Mouse (Mus musculus) adrenal gland, adult 18-20 months (tissue): Measurements from ENCODE around the gene Fabp7. TPM values are rescaled to one million over a fixed set of nuclear protein-coding genes. Genes with fewer than 3 reads are reported as not detected.

Experiments used
- DNase-seq, 2 experiments: peaks; one replicate each; pipeline ENCODE4 v3.0.0; 2021 to 2022; ENCODE audit warnings: low spot score in 2 of 2
- long read RNA-seq, 2 experiments: library from polyadenylated mRNA; stranded (forward); transcript quantifications; one replicate each; pipeline ENCODE4 v2.0.0; 2021
- total RNA-seq, 2 experiments: library from RNA; stranded (reverse); gene quantifications; 1 replicate in 1 of 2; 2 replicates in 1 of 2; pipeline ENCODE4 v1.2.3; 2021

The Fabp7 gene
- total RNA-seq = 1 to 10 TPM; 1.1 to 1.4 TPM
- long read RNA-seq, experiment 1, partial matches to known transcripts = 0 of 1 reads
- long read RNA-seq, experiment 1, other reads (novel, unspliced or antisense) = 0 of 1 reads
- long read RNA-seq, experiment 2, partial matches to known transcripts = 0 of 1 reads
- long read RNA-seq, experiment 2, other reads (novel, unspliced or antisense) = 0 of 1 reads

- DNase-seq = no peak
Observed at GRCm38 (mm10) chr10:57784876-57785150, at the start of gene Fabp7. Fabp7 (plus strand) TSS chr10:57784881.

GRCm38 (mm10) chr10:57740733-57741132, 43.9 kb upstream of the Fabp7 start:
- DNase-seq = no peak

GRCm38 (mm10) chr10:57741351-57741750, 43.3 kb upstream of the Fabp7 start:
- no peak for DNase-seq

- no peak for DNase-seq
Observed at GRCm38 (mm10) chr10:57743045-57743444, 41.6 kb upstream of the Fabp7 start.

GRCm38 (mm10) chr10:57743606-57744016, 41.1 kb upstream of the Fabp7 start:
- peak; percentile 22 to 33 for DNase-seq

GRCm38 (mm10) chr10:57744128-57744765, 40.4 kb upstream of the Fabp7 start:
- no peak for DNase-seq

DNA sequence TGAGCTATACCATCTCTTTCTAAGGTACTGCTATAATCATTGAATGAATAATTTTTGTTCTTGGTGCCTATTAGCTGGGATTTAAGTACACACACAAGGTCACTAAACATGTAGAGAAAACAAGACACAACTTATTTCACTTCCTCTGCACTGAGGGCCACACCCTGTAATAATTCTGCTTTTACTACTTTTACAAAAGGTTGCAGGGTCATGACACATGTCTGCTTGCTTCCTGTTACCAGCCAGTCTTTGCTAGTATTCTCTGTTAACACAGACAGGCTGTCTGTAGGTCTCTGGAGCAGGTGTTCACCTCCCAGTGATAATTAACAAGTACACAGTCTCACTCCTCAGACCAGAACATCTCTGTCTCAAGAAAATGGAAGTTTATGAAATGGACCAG, 39.2 kb upstream of the Fabp7 start:
- DNase-seq = no peak

DNA sequence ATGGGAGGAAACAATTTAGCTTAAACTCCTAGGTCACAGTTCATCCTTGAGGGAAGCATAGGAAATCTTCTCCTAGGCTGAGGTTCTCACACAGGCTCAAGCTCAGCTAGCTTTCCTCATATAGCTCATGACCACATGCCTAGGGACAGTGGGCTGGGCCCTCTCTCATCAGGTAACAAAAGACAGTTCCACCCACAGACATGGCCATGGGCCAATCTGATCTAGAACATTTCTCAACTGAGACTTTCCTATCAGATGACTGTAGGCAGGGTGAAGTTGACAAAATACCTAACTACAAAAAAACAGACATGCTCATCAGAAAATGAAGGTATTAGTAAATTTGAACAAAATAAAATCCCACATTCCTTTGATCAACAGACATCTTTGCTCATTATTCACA, 37.6 kb upstream of the Fabp7 start:
- DNase-seq = no peak

DNA sequence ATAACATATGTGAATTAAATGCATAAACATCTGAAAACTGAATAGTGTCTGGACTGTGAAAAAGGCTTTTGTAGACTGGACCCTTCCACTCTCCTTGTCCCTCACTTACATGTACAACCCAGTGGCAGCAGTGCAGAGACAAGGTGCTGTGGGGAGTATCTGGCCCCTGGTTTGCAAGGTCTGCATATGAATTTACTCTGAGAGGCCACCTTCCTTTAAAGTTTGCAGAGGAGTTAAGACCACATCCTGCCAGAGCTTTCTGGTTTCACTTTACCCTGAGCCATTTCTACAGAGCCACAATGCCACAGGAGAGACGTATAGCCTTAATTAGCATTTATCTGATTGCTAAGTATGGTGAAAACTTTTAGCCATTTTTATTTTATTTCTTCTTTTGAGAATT, 31.3 kb upstream of the Fabp7 start:
- no peak for DNase-seq

DNA sequence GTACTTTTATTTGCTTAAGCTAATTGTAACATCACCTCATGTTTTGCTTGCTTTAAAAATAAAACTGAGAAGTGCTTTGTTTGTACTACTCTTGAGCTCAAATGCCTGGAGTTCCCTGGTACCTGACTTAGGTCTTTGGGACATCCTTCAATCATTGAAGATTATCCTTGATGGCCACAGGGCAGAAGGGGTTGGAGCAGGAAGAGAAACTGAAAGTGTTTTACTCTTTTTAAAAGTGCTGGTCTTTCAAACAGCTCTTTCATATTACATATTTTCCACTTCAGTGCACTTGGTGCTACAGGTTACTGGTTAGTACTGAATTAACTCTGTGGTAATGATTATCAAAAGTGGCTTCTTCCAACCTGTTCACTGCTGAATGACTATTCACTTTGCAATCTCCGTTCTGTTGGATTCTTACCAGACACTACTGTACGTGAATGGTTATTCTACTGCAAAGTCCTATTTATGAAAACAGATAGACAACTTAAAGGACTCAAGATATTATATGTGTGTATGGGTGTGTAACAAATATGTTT, 29.4 kb upstream of the Fabp7 start:
- no peak for DNase-seq

DNA sequence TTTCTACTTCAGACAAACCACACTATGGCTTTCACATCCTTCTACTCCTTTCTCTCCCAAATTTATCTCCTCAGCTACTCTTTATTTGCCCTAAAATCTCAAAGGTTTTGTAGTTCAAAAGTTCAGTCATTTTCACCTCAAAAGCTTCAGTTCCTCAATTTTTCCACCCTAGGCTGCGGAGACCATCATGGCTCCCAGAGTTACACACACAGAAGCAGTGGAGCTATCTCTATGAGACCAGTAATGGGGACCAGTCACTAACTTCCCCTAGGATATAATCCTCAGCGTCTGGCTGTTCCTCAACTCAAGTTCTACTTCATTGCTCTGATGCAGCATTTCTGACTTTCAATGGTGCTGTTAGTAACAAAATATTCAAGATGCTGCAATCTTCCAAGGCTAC, 25.7 kb upstream of the Fabp7 start:
- DNase-seq = no peak

- DNase-seq = no peak
Observed at GRCm38 (mm10) chr10:57760694-57761093, 24.0 kb upstream of the Fabp7 start.

DNA sequence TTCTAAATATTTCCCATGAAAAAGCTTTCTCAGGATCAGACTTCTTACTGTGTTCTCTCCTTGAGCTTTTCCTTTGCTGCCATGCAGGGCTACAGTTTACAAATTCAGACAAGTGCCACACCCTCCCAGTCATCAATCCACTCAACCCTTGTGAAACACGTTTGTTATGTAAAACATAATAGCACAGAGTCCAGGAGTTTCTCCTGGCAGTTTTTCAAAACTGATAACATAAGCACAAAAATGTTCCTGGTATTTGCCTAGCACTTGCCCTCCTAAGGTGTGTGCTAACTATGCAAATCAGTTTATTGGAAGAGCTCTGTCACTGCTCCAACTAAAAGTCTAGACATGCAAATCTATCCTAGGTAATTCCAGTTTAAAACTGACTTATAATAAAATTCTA, 21.6 kb upstream of the Fabp7 start:
- DNase-seq = no peak

- no peak for DNase-seq
Observed at GRCm38 (mm10) chr10:57783289-57784130, 1.2 kb upstream of the Fabp7 start.

DNA sequence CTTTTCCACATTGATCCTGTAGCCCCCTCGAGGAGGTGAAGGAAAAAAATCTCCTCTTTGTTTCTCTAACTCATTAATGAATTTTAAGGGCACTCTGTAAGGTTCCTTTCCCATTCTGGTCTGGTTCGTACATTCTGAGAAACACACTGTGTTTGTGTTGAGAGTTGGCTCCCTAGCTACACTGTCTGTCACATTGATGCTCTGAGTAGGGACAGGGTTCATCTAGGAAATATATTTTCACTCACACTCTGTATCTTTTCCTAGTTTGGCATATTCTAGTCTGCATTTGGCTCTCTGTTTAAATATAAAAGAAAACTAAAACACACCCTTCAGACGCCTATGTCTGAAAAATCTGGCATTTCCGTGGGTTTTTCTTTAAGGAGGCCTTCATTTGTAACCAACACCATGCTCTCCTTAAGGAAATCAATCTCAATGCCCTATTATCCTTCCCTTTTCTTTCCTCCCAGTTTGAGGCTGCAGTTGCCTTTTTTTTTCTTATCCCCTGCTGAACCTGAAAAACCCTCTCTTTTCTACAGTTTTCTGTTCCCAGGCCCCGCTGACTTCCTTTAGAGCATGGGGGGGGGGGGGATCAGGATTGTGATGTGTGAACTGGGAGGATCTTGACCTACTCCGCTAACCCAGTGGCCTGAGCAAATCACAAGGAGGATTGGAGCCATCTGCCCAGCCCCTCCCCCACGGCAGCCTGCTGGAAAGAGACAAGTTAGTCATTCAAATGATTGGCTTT, 378 bp upstream of the Fabp7 start:
- peak; percentile 48 to 57 for DNase-seq

GRCm38 (mm10) chr10:57785552-57785951, 871 bp downstream of the Fabp7 start:
- DNase-seq = no peak

DNA sequence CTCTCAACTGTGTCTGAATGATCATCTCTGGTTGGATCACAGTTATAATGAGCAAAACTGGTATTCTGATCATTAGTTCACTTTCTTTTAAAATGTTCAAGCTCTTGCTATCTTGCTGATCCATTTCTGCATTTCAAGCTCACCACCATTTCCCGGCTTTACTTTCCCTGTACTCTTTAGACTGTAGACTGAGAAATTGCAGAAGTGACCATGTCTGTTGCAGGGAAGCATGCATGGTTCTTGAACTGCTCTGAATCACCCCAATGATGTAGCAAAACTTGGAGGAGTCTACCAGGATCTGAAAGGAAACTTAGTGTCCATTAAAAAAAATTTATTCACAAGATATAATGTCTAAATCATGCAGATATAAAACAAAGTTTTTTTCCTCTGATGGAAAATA, 8.3 kb downstream of the Fabp7 start:
- no peak for DNase-seq

DNA sequence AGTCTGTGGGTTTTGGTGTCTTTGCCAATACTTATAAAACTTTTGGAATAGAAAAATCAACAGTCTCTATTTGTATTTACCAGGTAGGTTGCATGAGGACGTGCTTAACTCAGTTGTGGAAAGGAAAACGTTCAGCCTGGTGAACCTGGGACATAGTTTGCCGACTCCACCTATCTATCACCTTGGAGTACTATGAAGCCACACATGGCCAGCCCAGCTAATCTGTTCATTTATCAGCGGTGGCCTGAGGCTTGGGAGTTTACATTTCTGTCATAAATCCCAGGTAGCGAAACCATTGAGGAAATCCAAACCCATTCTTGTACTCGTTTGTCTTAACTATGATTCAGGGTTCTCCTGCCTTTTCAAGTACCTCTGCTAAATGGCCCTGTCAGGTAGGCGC, 9.3 kb downstream of the Fabp7 start, which contains the start of gene Smpdl3a:
TSS of gene Smpdl3a (plus strand) at position 318 of the 400 bp plus-strand sequence.
- DNase-seq = no peak

DNA sequence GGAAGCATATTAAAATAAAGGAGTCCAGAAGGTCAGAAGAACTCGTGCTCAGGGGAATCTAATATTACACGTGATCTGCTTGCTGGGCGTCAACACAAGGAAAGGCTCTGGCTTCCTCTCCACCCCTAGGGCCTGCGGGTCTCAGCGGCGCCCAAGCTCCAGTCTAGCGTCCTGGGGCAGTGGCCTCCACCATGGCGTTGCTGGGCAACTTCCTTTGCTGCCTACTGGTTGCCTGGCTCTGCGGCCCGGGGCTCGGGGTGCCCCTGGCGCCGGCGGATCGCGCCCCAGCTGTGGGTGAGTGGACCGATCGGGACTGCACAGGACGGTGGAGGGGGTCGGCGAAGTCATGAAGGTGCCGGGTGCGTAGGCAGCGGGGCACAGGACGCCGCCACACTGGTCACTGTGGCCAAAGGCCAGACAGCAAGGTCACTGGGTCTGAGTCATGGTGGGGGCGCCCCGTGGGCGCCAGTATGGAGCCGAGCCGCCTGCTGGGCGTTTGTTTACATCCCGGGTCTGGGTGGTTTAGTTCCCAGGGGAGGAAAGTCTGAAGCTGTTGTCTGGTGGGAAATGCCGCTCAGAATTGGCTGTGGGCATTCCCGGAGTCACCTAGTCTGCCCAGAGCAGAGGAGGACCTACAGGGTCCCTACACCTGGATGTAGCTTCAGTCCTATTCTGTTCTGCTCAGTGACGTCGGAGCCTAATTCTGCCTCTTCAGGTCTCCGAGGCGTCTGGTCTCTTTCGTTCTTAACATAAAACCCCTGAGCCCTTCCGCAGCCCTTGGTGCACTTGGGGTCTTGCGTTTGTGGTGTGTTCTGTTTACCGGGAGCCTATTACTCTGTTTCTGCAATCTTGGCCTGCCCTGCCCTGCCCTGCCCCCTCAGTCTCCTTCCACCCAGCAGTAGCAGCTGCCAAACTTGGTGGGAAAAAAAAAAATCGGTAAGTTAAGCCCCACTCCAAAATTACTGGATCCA, 10.1 kb downstream of the Fabp7 start:
- DNase-seq = peak; percentile 61 to 62

DNA sequence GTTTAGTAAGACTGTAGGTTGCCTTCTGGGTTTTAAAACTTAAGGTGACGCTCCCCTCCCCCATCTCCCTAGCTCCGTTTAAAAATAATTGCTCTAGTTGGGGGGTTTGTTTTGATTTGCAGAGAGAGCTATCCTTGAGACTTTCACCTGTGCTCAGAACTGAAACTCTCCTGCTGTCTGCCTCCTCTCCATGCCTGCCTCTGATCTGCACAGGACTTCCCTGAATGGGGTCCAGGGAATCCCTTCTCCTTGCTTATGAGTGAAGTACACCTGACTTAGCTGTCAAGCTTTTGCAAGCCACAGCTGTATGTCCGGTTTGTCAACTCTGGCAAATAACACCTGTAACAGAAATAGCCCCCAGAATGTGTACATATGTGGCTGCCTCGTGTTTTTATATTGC, 10.9 kb downstream of the Fabp7 start:
- DNase-seq = no peak
